Mouse (Mus musculus) mature B cell (primary cell): Measurements from ENCODE around the gene Sike1.

Experiments used
- in situ Hi-C: fragments of 300-500 bp; cut with MboI; formaldehyde crosslinking; loops from 2 replicates; pipeline ENCODE4 v1.14.3; 2019

Gene Sike1

DNA sequence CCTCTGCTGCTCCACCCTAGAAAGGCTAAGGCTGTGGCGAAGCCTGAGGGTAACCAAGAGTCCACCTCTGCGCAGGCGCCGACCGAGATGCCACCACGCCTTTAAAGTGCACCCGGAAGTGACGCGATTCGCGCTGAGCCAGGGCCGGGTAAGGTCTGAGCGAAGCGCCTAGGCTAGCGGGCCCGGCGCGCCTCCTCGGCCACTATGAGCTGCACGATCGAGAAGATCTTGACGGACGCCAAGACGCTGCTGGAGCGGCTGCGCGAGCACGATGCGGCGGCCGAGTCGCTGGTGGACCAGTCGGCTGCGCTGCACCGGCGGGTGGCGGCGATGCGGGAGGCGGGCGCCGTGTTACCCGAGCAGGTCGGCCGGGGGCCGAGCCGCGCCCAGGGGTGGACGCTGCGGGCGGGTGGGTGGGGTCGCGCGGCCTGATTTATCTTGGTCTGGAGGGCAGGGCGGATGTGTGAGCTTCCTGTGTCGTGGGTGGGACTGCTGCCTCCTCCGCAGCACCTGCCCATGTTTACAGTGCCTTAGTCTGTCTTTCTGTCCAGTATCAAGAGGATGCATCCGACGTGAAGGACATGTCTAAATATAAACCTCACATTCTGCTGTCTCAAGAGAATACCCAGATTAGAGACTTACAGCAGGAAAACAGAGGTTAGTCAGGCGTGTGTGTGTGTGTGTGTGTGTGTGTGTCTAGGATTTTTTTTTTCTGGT is at the start of gene Sike1:
Gene Sike1 (plus strand): TSS at position 104 of the 717 bp plus-strand sequence.
- in situ Hi-C loops: loop anchor here (5.0 to 10.0 kb wide), 2 partner anchors 48 to 261 kb away; partner anchors contain the start of gene Tspan2

DNA sequence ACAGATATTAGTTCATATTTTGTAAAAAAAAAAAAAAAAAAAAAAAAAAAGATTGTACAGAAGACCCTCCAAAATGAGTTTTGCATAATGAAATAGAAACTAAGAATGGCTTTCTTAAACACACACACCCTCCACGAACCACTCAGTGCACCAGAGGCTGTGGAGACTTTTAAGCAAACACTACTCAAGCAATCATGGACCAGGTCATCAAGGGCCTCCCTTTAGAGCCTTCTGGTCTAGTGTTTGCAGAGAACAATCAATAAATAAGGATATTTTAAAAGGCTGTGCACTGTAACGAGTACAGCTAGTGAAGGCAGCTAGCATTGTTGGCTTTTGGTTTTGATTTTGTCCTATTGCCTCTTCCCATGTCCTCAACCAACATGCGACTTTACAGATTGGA is 49.2 kb upstream of the Sike1 start:
- in situ Hi-C loops: loop anchor here (5.0 kb wide), 1 partner anchor 51 kb away; the partner anchor contains the start of gene Sike1

DNA sequence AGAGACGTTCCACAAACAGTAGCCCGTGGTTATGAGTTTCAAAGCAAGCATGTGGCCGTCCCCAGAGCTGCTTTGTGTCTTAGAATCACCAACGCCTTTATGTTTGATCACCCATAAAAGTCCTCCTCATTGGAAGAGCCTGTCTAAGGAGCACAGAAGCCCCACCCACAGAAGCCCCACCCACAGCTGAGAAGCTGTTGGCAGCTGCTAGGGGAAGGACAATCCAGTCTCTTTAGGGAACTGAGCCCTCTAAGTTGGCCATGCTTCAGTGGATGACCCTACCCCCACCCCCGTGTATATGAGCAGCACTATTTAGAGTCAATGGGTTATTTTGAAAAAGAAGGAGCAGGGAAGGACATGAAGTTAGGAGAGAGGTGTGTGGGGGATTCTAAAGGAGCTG is 48.6 kb upstream of the Sike1 start:
- in situ Hi-C loops: loop anchor here (5.0 kb wide), 1 partner anchor 50 kb away; the partner anchor contains the start of gene Sike1

DNA sequence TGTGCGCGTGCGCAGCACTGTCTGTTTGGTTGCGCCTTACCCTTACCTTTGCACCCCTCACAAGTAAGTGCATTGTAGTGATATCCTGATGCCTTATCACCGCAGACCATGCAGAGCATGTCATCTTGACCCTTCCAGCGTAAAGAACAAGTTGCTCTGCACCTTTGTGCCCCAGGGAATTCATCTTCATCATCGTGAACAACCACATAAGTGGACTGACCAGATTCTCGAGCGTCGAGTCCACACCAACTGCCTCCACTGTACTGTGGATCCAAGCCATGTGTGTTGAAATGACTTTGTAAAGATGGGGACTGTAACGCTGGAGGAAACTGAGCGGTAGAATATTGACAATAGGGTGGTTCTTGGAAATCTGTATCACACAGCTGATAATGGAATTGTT is 41.0 kb upstream of the Sike1 start:
- in situ Hi-C loops: no loop called here

DNA sequence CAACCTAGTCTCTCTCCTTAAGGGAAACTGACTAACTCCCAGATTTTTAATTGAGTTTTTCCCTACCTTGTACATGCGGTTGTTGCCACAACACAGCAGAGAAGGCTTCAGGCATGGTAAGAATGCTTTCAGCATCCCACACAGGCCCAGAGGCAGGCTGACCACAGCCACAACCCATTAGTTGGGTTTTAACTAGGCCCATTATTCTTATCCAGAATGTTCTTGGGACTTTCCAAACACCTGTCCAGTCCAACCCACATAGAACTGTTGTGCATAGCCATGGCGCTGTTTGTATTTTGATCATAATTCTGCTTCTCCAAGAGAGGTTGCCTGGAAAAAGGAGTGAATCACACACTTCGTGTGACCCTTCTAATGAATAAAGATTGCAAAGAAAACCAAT is 40.4 kb upstream of the Sike1 start:
- in situ Hi-C loops: no loop called here

DNA sequence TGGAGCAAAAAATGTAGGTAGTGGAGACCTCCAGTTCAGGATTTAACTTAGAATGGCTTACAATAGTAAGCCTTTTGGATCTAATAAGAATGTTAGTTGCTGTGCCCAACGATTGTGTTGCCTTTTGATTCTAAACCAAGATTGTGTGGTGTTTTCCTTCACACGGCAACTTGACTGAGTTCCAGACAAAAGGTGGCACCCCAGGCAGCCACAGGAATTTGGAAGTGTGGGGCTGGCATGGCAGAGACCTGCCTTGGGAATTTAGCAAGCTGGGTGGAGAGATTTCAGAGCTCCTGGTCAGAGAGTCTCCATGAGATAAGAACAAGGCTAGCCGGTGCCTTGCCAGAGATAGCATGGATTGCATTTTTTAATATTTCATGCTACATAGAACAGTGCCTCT is 39.9 kb upstream of the Sike1 start:
- in situ Hi-C loops: no loop called here

DNA sequence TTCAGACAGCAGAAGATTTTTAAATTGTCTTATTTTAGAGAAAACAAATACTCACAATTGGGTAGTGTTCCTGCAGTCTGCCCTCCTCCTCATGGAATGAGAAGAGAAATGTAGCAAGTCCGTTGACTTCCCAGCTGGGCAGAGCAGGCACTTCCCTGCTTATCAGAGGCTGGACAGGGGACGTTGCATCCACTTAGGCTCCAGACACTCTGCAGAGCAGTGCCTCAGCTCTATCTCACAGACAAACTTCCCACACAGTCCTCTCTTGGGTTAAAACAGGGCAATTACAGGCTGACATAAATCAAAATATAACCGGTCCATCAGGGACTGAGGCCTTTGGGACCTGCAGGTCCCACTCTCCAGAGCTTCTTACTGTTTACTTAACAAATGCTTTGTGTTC is 31.5 kb upstream of the Sike1 start, which contains the start of gene Nr1h5:
Gene Nr1h5 (minus strand): TSS at position 101 of the 400 bp plus-strand sequence.
- in situ Hi-C loops: no loop called here

DNA sequence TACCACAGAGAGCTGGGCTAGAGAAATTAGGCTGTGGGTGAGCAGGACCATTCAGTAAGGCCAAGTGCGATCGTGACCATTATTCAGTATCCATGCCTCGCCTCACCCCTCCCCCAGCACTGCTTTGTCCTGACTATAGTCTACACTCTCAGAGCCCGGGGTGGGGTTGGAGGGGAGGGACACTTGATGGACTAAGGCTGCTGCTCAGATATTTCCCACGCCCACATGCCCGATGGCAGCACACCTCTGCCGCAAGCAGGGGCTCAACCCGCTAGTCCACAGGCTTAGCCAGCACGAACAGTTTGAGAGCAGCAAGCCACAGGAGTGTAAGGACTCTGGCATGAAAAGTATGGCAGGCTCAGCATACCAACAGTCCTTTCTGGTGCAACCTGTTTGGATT is 25.4 kb upstream of the Sike1 start:
- in situ Hi-C loops: no loop called here

DNA sequence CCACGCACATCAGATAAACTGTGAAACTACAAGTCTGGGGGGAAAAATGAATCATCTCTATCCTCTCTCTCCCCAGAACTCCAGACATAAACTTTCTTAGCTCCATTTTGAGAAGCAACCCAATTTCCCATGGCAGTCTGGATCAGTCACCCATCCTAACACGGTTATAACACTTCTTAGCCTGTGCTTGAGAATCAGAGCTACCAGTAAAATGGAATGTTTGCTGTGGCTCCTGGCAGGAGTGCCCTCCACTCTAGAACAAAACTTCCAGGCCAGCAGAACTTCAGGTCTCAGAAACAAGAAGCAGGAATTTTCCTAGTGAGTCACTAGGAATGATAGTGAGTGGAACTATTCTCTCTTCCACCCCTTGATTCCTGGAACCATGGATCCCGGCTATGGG is 25.0 kb upstream of the Sike1 start:
- in situ Hi-C loops: no loop called here

DNA sequence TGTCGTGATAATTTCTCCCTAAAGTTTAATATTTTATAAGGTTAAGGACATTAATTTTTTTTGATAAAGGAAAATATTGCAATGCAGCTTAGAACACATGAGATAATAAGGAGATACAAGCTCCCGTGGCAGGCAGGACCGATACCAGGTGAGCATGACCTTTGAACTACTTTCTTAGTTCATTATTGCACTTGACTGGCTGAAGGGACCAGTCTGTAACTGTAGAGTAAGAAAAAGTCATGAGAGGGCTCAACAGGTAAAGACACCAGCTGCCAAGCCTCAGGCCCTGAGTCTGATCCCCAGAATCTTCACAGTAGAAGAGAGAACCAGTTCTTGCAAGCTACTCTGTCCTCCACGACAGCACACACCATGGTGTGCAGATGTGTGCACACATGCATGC is 18.6 kb upstream of the Sike1 start:
- in situ Hi-C loops: no loop called here

DNA sequence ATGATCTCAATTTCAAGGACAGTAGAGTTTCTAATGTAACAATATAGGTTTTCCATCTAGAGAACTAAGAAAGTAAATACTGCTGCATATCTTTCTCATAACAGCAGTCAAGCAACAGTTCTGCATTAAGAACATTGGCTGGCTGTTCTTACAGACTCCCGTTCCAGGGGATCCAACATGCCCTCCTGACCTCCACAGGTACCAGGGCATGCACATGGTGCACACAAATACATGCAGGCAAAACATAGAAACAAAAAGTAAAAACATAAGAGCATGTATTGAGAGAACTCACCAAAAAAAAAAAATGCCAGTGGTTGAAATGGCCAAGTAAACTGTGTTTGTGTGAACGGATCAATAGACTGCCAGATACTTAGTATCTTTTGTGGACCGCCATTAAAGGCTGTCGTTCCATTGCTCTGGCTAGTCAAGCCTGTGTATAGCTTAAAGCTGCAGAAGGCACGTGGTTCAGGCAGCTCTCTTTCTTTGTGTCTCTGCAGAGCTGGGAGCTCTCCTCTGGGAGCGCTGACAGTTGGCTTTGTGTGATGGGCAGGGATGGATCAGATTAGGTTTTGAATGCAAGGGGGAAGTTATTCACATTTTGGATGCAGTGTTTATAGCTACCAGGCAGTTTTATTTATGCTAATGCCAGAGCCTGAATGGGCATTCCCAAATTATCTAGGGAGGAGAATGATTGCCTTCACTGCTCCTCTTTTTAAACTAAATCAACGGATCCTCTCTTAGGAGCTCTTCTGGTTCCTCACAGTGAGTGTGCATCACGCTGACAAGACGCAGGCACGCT is 15.8 kb upstream of the Sike1 start:
- in situ Hi-C loops: no loop called here

DNA sequence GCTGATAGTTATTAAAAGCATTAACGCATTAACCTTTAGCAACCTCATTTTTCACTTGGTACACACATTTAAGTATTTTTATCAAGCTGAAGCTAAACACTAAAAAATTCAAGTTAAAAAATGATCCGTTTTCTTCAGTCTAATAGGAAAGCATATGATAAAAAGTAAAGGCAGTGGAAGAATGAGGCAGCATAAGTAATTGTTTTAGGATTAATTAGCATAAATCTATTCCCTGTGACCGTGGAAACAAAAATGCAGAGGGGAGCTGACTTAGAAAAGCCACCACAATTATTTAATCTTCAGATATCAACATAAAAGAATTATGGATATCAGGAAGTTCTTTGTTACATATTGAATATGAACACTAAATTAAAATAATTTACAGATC is 15.2 kb upstream of the Sike1 start:
- in situ Hi-C loops: no loop called here

DNA sequence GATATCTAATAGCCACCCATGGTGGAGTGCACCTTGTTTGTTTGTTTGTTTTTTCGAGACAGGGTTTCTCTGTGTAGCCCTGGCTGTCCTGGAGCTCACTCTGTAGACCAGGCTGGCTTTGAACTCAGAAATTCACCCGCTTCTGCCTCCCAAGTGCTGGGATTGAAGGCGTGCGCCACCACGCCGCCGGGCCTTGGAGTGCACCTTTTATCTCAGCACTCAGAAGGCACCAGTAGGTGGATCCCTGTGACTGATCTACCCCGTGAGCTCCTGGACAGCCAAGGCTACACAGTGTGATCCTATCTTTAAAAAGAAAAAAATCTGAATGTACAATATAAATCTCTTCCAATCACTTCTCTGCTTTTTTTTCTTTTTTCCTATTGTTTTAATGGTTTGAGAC is 4.5 kb upstream of the Sike1 start:
- in situ Hi-C loops: loop anchor here (10.0 kb wide), 1 partner anchor 256 kb away; the partner anchor contains the start of gene Tspan2

DNA sequence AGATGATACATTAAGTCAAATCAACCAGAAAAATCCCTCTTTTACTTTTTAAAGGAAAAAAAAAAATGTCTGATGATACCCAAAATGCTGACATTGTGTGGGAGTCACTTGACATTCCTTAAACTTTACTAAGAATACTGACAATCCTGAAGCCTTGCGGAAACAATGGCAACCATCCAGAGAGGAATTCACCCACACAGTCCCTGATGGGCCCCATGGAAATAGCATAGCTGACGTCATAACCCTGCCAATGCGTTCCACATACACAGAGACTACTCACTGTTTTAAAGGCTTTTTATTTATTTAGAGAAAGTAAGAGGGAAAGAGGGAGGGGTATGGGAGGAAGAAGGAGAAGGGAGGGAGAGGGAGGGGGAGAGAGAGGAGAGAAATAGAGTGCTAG is 2.6 kb upstream of the Sike1 start:
- in situ Hi-C loops: loop anchor here (10.0 kb wide), 1 partner anchor 258 kb away; the partner anchor contains the start of gene Tspan2

DNA sequence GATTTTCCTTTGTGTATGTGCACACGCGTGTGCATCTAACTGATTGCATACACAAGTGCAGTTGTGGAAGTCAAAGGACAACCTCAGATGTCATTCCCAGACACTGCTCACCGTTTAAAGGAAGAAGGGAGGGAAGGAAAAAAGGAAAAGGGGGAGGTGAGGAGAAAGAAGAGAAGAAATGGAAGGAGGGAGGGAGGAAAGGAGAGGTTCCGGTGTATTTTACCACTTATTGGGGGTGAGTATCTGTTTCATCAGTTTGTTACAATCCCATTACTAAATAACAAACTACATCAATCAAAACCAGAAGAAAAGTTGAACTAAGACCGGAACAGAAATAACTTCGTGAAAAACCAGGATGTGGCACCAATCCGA is 289 bp upstream of the Sike1 start:
- in situ Hi-C loops: loop anchor here (5.0 to 10.0 kb wide), 2 partner anchors 48 to 260 kb away; partner anchors contain the start of gene Tspan2

DNA sequence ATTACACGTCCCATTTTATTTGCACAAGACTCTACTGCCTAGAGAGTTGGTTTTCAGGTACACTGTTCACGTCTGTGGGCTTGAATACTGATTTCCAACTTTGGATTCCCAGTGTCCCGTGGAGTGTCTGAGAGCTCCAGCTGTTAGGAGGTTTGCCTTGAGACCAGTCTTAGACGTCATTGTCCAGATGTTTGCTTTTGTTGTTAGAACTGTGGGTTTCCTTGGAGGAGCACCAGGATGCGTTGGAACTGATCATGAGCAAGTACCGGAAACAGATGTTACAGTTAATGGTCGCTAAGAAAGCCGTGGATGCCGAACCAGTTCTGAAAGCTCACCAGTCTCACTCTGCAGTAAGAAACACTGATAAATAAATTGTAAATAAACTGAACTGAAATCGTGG is 1.5 kb downstream of the Sike1 start:
- in situ Hi-C loops: loop anchor here (5.0 to 10.0 kb wide), 2 partner anchors 50 to 262 kb away; partner anchors contain the start of gene Tspan2

DNA sequence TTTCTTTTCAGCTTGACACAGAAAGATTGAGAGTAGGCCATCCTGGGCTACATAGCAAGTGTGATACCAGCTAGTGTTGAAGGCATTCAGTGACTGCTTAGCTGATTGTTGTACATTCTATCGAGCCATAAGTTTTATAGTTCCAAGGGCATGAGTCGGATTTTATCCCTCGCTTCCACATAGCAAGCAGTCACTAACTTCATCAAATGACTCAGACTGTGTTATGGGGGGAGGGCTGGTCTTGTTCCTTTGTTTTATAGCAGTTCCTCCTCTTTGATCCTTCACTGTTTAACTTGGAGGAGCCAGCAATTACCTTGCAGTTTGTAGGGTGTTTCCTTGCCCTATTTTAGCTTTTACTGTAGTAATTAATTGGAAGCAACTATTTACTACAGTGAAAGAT is 2.1 kb downstream of the Sike1 start:
- in situ Hi-C loops: loop anchor here (5.0 to 10.0 kb wide), 2 partner anchors 50 to 263 kb away; partner anchors contain the start of gene Tspan2

DNA sequence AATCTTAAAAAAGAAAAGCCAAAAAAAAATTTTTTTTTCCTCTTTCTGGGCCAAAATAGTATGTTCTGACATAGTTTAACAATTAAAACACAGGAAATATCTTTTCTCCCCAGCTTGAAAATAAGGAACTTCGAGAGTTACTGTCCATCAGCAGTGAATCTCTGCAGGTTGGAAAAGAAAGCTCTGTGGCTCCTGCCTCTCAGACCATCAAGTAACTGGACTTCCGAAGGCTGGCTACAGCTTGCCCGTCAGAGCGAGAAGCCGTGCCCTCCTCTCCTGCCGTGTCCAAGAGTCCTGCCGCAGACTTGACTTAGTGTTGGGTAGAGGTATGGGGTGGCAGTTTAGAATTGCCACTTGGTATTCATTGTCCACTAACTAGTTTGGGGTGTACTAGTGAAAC is 6.1 kb downstream of the Sike1 start:
- in situ Hi-C loops: no loop called here

DNA sequence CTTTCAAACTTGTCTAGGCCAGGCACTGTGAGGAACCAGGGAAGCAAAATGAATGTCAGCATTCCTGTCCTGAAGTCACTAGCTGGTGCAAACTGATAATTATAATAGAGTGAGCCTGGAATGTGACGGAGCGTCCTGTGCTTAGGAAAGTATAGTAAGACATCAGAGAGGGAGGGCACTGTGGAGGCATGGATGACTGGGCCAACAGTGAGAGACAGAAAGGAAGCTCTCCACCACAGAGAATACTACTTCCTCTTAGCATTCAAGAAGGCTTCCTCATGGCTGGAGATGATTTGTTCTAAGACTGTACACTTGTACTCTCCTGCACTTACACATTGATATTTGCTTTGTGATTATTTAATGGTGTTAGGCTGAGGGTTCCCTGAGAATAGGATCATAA is 21.8 kb downstream of the Sike1 start:
- in situ Hi-C loops: no loop called here

DNA sequence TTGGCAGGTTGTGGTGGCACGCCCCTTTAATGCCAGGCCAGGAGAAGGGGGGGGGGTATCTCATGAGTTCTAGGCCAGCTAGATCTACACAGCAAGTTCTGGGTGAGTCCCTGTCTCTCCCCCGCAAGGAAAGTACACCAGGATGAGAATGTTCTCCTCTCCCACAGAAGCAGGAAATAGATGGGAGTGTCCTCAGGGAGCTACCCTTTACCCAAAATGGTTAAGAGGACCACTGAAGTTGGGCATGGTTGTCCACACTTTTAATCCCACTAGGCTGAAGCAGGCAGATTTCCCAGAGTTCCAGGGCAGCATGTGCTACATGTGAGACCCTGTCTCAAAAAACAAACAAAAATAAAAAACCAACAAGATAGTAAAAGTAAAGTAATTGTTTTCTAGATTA is 24.0 kb downstream of the Sike1 start:
- in situ Hi-C loops: no loop called here

DNA sequence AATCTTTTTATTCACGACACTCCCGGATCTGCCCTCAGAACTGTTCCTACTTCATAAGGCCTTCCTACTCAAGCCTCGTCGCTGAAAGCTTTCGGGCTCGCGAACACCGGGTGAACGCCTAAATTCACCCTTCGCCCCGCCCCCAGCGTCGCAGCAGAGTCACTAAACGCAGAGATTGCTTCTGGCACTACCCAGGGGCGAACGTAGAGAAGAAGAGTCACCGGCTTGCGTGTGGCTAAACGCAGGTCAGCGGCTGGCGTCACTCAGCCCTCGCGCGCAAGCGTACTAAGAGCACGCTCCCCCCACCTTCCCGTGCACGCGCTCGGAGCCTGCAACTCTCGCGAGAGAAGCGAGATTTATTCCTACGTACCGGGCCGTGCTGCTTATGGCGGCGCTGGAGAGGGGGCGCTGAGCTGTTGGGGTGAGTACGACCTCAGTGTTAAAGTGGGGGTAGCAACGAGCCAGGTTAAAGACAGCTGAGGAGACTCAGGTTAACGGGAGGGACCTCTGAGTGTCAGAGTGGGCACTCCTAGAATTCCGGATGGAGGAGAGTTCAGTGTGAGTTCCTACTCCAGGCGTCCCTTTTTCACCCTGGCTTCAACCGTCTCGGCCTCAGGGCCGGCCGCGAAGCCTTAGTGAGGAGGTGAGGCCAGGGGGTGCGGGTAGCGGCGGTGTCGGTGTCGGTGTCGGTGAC is 24.9 kb downstream of the Sike1 start, which contains the start of gene Csde1:
Gene Csde1 (plus strand): TSS at position 178 of the 694 bp plus-strand sequence.
- in situ Hi-C loops: no loop called here
